Mouse (Mus musculus): ENCODE measurements at regions not wholly inside any gene's neighbourhood (a gene's known extent, or its start where the extent isn't known, plus 50 kb on each side); places are given as distances from the start of the nearest gene placed in this dataset.
A peak's percentile ranks its signal among the peaks of the same experiment; 100 is the strongest.

DNA sequence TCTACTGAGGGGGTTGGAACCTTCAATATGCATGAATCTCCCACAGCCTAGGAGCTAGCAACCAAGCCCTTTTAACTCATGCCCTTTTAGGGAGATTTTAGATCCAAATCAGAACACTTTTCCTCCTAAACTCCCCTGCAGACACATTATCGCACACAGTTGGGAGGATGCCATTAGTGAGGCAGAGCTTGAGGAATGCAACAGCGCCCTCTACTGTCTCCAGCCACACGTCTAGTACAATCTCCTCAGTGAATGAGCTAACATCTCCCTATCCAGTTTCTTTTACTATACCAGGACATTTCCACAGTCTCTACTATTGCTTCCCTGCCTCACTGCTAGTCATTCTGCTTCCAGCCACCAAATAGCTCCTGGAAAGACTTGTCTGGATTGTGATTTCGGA lies 59.3 kb downstream of the 1700080O16Rik start:
- DNase-seq, result peak; percentile 51

DNA sequence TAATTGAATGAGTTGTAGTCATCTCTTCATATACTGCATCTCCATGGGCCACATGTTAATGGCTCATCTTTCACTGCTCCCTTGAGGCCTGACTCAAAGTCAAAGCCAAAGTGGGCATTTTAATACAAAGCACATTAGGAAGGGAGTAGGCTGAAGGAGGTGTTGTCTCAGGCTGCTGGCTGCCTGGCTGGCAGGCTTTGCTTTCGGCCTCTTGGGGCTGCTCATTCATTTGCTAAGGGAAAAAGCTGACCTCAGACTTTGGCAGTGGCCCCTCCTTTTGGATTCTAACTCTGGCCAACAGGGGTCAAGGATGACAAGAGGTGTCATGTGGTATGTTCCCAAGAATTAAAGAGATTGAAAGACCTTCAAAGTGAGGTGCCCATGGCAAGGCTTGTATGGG lies 61.0 kb downstream of the 1700080O16Rik start:
- no peak for DNase-seq

DNA sequence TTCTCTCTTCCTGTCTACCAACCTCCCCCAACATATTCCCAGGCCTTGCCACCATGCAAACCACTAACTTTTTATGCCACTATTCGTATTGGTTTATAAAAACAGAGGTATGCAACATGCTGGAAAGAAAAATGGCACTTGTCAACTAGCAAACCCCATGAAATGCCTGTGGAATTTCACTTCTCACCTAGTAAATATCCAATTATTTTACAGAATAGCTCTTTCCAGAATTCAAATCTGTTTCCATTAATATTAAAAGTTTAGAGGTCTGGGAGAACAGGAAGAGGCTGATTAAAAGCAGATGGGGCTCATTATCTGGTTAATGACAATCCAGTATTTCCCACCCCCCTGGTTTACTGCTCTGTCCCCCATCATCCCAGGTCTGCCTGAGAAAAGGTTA lies 62.0 kb downstream of the 1700080O16Rik start:
- no peak for DNase-seq

DNA sequence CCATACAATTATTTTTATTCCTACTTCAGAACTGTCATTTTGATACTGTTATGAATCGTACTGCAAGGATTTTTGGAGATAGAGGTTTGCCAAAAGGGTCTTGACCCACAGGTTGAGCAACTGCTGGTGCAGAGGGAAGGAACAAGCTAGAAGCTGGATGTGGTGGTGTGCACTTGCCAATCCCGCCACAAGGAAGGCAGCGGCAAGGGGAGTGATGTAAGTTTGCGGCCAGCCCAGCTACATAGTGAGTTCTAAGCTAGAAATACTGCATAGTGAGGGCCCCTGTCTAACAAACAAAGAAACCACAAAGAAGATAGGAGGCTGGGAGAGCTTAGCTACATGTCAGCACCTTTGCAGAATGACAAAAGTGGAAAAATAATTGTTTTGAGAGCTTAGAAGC lies 74.1 kb downstream of the 1700080O16Rik start:
- DNase-seq, result no peak

DNA sequence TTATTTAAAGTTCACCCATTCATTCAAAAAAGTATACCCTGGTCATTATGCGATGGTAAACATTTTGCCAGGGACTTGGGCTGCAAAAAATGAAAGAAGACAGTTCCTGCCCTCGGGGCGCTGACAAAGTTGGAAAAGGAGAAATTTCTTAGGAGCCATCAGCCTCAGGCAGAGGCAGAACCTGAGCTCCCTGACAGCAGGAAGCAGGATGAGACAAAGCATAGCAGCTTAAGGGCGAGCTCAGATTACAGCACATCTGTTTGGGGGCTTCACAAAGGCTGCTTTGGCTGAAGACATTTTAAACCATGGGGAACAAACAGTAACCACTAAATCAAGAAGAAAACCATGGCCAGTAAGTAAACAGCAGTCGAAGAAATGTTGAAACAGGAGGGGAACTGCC lies 75.5 kb downstream of the 1700080O16Rik start:
- no peak for DNase-seq

DNA sequence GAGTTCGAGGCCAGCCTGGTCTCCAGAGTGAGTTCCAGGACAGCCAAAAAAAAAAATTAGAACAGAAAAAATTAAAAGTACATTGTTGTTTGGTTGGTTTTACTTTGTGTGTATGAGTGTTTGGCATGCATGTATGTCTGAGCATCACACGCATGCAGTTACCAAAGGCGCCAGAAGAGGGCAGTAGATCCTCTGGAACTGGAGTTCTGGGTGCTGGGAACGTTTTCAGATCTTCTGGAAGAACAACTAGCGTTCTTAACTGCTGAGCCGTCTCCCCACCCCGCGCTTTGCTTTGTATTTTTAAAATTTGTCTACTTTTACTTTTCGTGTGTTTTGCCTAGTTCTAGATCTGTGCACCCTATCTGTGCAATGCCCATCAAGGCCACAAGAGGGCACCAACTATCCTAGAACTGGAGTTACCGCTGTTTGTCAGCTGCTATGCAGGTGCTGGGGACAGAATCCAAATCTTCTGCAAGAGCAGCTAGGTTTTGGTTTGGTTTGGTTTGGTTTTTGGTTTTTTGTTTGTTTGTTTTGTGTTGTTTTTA lies 76.9 kb downstream of the 1700080O16Rik start:
- peak; percentile 6 for DNase-seq

DNA sequence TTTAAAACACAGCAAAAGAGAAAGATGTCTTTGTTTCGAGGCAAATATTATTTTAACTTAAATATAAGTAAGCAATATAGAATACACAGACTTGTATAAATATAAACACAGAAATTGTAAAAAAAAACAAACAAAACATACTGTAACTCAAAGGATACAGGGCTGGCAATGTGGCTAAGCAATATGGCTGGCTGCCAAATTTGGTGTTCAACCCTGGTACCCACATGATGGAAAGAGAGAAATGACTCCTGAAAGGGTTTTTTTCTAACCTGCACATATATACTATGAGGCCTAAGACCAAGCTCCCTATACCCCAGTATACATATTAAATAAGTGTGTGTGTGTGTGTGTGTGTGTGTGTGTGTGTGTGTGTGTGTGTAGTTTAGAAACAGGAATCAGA lies 79.9 kb downstream of the 1700080O16Rik start:
- no peak for DNase-seq

DNA sequence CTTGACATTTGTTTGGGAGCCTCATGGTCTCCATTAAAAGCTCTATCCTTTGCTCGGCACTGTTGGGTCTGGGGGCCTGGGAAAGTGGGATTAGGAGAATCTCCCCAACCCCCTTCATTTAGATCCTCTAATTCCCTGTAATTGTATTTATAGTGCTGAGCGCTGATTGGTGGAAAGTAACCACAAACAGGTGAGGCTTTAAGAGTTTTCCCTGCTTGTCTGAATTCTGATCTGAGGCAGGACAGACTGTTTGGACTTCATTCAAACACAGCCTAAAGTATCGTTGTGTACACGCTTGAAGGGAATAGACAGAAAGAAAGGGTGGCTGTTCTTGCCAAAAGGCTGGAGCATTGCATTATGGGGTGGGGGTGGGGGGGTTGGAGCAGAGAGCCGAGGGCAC lies 85.1 kb upstream of the Usp26 start:
- no peak for DNase-seq

Measured in liver (tissue).